Mouse (Mus musculus): ENCODE measurements around the gene Swi5. TPM values are rescaled to one million over a fixed set of nuclear protein-coding genes. Genes with fewer than 3 reads are reported as not detected.
"Not testable (repeated sequence)": the region's sequence is repeated elsewhere in the genome, so short reads cannot be mapped to it uniquely, and the experiment has no call there.

The Swi5 gene
- polyA plus RNA-seq, 1 experiment from 2014 or later, result 385 TPM

DNA sequence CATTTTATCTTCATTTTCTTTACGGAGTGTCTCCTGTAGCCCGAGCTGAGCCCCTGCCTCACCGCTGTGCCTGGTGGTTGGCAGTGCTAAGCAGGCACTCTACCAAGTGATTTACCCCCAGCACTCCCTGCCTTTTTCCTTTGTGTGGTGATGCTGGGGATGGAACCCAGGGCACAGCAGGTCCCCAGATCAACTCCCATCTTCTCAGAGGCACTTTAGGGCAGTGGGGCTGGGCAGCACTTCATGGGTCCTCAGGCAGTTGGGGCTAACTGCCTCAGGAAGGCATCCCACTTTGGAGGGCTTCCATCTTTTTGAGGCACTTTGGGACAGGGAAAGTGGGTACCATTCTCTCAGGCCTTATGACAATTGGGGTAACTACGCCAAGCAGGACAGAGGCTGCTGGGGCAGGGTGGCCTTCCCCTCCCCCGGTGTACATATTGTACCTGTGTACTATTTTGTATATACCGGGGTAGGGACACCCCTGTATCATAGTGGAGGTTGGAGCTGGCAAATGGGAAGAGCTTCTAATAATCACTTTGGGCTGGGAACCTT, 19.4 kb upstream of the Swi5 start:
- H3K9ac ChIP-seq (ENCODE audit: low read length), result no peak overlapping the region
- no peak overlapping the region for H3K4me2 ChIP-seq (ENCODE audit: low read depth)
- H3K4me1 ChIP-seq (ENCODE audit: control insufficient read depth, insufficient read depth, low read length), result peaks cover 9% of the 10 kb centered on the region
- no peak overlapping the region for H3K27ac ChIP-seq (ENCODE audit: low read depth, low read length)
- 91% methylated on average over 6 of the region's 6 CpGs for WGBS
- H3K27me3 ChIP-seq (ENCODE audit: control insufficient read depth, insufficient read depth, low read length), result 0 out of 2 replicates have a peak, but pooled peaks cover 2% of the 10 kb centered on the region
- DNase-seq (ENCODE audit: low spot score) (no peak), ATAC-seq (ENCODE audit: insufficient read depth, low FRiP score, low TSS enrichment) (no peak)
- no peak overlapping the region for H3K4me3 ChIP-seq (ENCODE audit: low read depth, low read length)
- no peaks in the 10 kb centered on the region for H3K9me3 ChIP-seq (ENCODE audit: control insufficient read depth, low read length)
- peaks cover 25% of the 10 kb centered on the region for H3K36me3 ChIP-seq (ENCODE audit: control insufficient read depth, insufficient read depth, low read length)

DNA sequence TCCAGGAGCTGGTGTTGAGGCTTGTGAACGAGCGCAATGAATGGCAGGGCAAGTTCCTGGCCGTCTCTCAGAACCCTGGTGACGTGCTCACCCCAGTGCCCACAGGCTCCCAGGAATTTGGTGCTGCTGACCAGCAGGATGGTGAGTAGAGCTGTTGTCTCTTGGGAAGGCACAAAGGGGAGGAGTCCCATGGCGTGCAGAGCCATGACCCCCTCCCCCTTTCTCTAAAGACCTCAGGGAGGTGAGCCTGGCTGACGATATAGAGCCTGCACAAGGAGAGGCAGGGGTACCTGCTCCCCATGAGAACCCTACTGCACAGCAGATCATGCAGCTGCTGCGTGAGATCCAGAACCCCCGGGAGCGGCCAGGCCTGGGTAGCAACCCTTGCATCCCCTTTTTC, 18.3 kb upstream of the Swi5 start:
- no peak for ATAC-seq (ENCODE audit: insufficient read depth, low FRiP score, low TSS enrichment)
- Histone ChIP-seq H3K9ac (ENCODE audit: low read length) (no peak overlapping the region), H3K36me3 (ENCODE audit: control insufficient read depth, insufficient read depth, low read length) (peaks cover 28% of the 10 kb centered on the region), H3K27ac (ENCODE audit: low read depth, low read length) (no peak overlapping the region), H3K27me3 (ENCODE audit: control insufficient read depth, insufficient read depth, low read length) (0 out of 2 replicates have a peak, but pooled peaks cover 2% of the 10 kb centered on the region), H3K9me3 (ENCODE audit: control insufficient read depth, low read length) (no peaks in the 10 kb centered on the region), H3K4me3 (ENCODE audit: low read depth, low read length) (no peak overlapping the region), H3K4me2 (ENCODE audit: low read depth) (no peak overlapping the region), H3K4me1 (ENCODE audit: control insufficient read depth, insufficient read depth, low read length) (no peaks in the 10 kb centered on the region)
- 84% methylated on average over 9 of the region's 9 CpGs for WGBS
- DNase-seq (ENCODE audit: low spot score), result no peak

GRCm38 (mm10) chr2:32305668-32306067, 17.8 kb upstream of the Swi5 start:
- Histone ChIP-seq H3K4me3 (ENCODE audit: low read depth, low read length) (no peak overlapping the region), H3K27ac (ENCODE audit: low read depth, low read length) (no peak overlapping the region), H3K4me1 (ENCODE audit: control insufficient read depth, insufficient read depth, low read length) (no peaks in the 10 kb centered on the region), H3K9me3 (ENCODE audit: control insufficient read depth, low read length) (no peaks in the 10 kb centered on the region), H3K27me3 (ENCODE audit: control insufficient read depth, insufficient read depth, low read length) (0 out of 2 replicates have a peak, but pooled peaks cover 2% of the 10 kb centered on the region), H3K9ac (ENCODE audit: low read length) (no peak overlapping the region), H3K4me2 (ENCODE audit: low read depth) (no peak overlapping the region), H3K36me3 (ENCODE audit: control insufficient read depth, insufficient read depth, low read length) (peaks cover 28% of the 10 kb centered on the region)
- WGBS, result 90% methylated on average over 5 of the region's 5 CpGs
- no peak for ATAC-seq (ENCODE audit: insufficient read depth, low FRiP score, low TSS enrichment)
- DNase-seq (ENCODE audit: low spot score), result no peak

DNA sequence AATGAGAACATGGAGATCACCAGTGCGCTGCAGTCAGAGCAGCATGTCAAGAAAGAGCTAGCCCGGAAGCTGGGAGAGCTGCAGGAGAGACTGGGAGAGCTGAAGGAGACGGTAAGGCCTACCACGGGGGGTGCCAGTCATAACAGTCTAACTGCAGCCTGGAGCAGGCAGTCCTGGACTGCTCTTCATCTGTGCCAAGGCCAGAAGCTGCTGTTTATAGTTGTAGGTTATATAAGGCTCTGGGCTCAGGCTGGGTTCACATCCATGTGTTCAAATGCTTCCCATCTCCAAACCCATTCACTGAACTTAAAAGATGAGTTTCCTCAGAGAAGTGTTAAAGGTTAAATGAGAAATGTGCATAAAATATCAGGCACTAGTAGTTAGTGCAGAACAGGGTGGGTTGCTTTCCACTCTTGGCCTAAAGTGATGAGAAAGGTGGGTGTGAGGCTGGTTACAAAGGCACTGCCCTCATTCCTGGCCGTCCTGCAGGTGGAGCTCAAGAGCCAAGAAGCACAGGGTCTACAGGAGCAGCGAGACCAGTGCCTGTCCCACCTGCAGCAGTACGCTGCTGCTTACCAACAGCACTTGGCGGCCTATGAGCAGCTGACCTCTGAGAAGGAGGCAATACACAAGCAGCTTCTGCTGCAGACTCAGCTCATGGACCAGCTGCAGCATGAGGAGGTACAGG, 16.4 kb upstream of the Swi5 start:
- Histone ChIP-seq H3K4me2 (ENCODE audit: low read depth) (no peak overlapping the region), H3K27ac (ENCODE audit: low read depth, low read length) (no peak overlapping the region), H3K4me1 (ENCODE audit: control insufficient read depth, insufficient read depth, low read length) (no peaks in the 10 kb centered on the region), H3K4me3 (ENCODE audit: low read depth, low read length) (no peak overlapping the region), H3K9me3 (ENCODE audit: control insufficient read depth, low read length) (no peaks in the 10 kb centered on the region), H3K27me3 (ENCODE audit: control insufficient read depth, insufficient read depth, low read length) (0 out of 2 replicates have a peak, but pooled peaks cover under 1% of the 10 kb centered on the region), H3K36me3 (ENCODE audit: control insufficient read depth, insufficient read depth, low read length) (peaks cover 29% of the 10 kb centered on the region), H3K9ac (ENCODE audit: low read length) (no peak overlapping the region)
- DNase-seq (ENCODE audit: low spot score) (peak; percentile 64), ATAC-seq (ENCODE audit: insufficient read depth, low FRiP score, low TSS enrichment) (no peak)
- 56% methylated on average over 8 of the region's 8 CpGs for WGBS

DNA sequence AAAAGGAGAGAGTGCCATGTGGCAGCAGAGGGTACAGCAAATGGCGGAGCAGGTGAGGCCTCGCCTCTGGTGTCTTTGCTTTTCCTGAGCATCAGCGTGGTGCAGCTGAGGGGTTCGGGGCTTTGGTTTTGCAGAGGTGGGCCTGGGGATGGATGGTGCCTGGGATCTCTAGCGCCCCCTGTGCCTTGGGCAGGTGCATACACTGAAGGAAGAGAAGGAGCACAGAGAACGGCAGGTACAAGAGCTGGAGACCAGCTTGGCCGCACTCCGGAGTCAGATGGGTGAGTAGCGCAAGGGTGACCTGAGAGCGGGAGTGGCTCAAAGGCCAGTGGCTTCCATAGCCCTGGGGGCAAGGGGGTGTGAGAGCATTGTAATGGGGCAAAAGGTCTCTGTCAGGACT, 15.1 kb upstream of the Swi5 start:
- ATAC-seq (ENCODE audit: insufficient read depth, low FRiP score, low TSS enrichment), result no peak
- Histone ChIP-seq H3K4me2 (ENCODE audit: low read depth) (no peak overlapping the region), H3K27me3 (ENCODE audit: control insufficient read depth, insufficient read depth, low read length) (no peaks in the 10 kb centered on the region), H3K9ac (ENCODE audit: low read length) (no peak overlapping the region), H3K4me3 (ENCODE audit: low read depth, low read length) (no peak overlapping the region), H3K27ac (ENCODE audit: low read depth, low read length) (no peak overlapping the region), H3K9me3 (ENCODE audit: control insufficient read depth, low read length) (no peaks in the 10 kb centered on the region), H3K36me3 (ENCODE audit: control insufficient read depth, insufficient read depth, low read length) (peaks cover 28% of the 10 kb centered on the region), H3K4me1 (ENCODE audit: control insufficient read depth, insufficient read depth, low read length) (no peaks in the 10 kb centered on the region)
- DNase-seq (ENCODE audit: low spot score), result no peak
- 93% methylated on average over 10 of the region's 10 CpGs for WGBS

GRCm38 (mm10) chr2:32299469-32299868, 11.6 kb upstream of the Swi5 start:
- Histone ChIP-seq H3K9me3 (ENCODE audit: control insufficient read depth, low read length) (no peaks in the 10 kb centered on the region), H3K36me3 (ENCODE audit: control insufficient read depth, insufficient read depth, low read length) (peaks cover 20% of the 10 kb centered on the region)
- WGBS, result 96% methylated on average over 4 of the region's 4 CpGs

DNA sequence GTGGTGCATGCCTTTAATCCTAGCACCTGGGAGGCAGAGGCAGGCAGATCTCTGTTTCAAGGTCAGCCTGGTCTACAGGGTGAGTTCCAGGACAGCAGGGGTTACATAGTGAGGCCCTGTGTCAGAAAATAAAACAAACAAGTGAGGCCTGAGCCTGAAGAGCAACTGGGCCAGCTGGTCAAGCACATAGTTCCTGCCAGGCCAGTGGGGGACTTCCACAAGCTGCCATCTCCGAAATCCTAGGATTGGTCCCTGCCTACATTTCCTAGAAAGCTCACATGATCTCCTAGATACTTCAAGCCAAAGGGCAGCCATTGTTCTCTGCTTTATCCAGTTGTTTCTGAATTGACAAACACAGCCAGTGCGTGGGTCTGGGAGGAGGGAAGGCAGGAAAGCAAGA, 8.0 kb upstream of the Swi5 start:
- WGBS, result 100% methylated on average over 2 of the region's 2 CpGs
- H3K9me3 ChIP-seq (ENCODE audit: control insufficient read depth, low read length); H3K4me3 ChIP-seq (ENCODE audit: low read depth, low read length); H3K4me2 ChIP-seq (ENCODE audit: low read depth); H3K4me1 ChIP-seq (ENCODE audit: control insufficient read depth, insufficient read depth, low read length); H3K27me3 ChIP-seq (ENCODE audit: control insufficient read depth, insufficient read depth, low read length); H3K9ac ChIP-seq (ENCODE audit: low read length); H3K27ac ChIP-seq (ENCODE audit: low read depth, low read length); ATAC-seq (ENCODE audit: insufficient read depth, low FRiP score, low TSS enrichment); DNase-seq (ENCODE audit: low spot score): not testable (repeated sequence)
- peaks cover 11% of the 10 kb centered on the region for H3K36me3 ChIP-seq (ENCODE audit: control insufficient read depth, insufficient read depth, low read length)

More at GRCm38 (mm10) chr2:32299469-32299868, 11.6 kb upstream of the Swi5 start:
- Histone ChIP-seq H3K4me3 (ENCODE audit: low read depth, low read length) (no peak overlapping the region), H3K4me2 (ENCODE audit: low read depth) (no peak overlapping the region), H3K27me3 (ENCODE audit: control insufficient read depth, insufficient read depth, low read length) (no peaks in the 10 kb centered on the region), H3K9ac (ENCODE audit: low read length) (no peak overlapping the region), H3K4me1 (ENCODE audit: control insufficient read depth, insufficient read depth, low read length) (no peaks in the 10 kb centered on the region), H3K27ac (ENCODE audit: low read depth, low read length) (no peak overlapping the region)
- DNase-seq (ENCODE audit: low spot score), result no peak
- ATAC-seq (ENCODE audit: insufficient read depth, low FRiP score, low TSS enrichment), result no peak

DNA sequence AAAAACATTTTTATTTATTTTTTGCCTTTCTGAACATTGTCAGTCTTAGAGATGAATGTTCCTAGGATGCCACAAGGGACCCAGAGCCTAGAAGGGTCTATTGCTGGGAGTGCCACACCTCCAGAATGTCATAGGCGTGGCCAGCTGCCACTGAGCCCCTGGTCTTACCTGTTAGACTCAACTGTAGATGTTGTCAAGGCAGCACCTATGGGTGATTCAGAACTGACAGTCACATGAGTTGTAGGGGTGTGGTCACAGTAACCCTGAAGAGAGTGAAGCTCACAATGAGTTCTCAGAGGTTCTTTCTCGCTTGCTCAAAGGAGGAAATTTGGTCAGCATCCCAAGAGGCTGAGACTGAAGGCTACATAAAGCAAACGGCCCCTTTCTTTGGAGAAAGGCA, 7.4 kb upstream of the Swi5 start:
- H3K4me2 ChIP-seq (ENCODE audit: low read depth), result no peak overlapping the region
- H3K27ac ChIP-seq (ENCODE audit: low read depth, low read length), result no peak overlapping the region
- H3K4me1 ChIP-seq (ENCODE audit: control insufficient read depth, insufficient read depth, low read length), result no peaks in the 10 kb centered on the region
- H3K4me3 ChIP-seq (ENCODE audit: low read depth, low read length), result no peak overlapping the region
- peaks cover 11% of the 10 kb centered on the region for H3K36me3 ChIP-seq (ENCODE audit: control insufficient read depth, insufficient read depth, low read length)
- ATAC-seq (ENCODE audit: insufficient read depth, low FRiP score, low TSS enrichment) (no peak), DNase-seq (ENCODE audit: low spot score) (no peak)
- WGBS, result 87% methylated on average over 3 of the region's 3 CpGs
- H3K9ac ChIP-seq (ENCODE audit: low read length), result no peak overlapping the region
- no peaks in the 10 kb centered on the region for H3K27me3 ChIP-seq (ENCODE audit: control insufficient read depth, insufficient read depth, low read length)
- no peaks in the 10 kb centered on the region for H3K9me3 ChIP-seq (ENCODE audit: control insufficient read depth, low read length)

GRCm38 (mm10) chr2:32294348-32294747, 6.5 kb upstream of the Swi5 start:
- peaks cover 8% of the 10 kb centered on the region for H3K36me3 ChIP-seq (ENCODE audit: control insufficient read depth, insufficient read depth, low read length)

More at GRCm38 (mm10) chr2:32294348-32294747, 6.5 kb upstream of the Swi5 start:
- no peak for ATAC-seq (ENCODE audit: insufficient read depth, low FRiP score, low TSS enrichment)
- Histone ChIP-seq H3K9ac (ENCODE audit: low read length) (no peak overlapping the region), H3K9me3 (ENCODE audit: control insufficient read depth, low read length) (no peaks in the 10 kb centered on the region), H3K27ac (ENCODE audit: low read depth, low read length) (no peak overlapping the region), H3K27me3 (ENCODE audit: control insufficient read depth, insufficient read depth, low read length) (no peaks in the 10 kb centered on the region), H3K4me1 (ENCODE audit: control insufficient read depth, insufficient read depth, low read length) (0 out of 2 replicates have a peak, but pooled peaks cover 1% of the 10 kb centered on the region), H3K4me2 (ENCODE audit: low read depth) (no peak overlapping the region), H3K4me3 (ENCODE audit: low read depth, low read length) (no peak overlapping the region)
- no peak for DNase-seq (ENCODE audit: low spot score)
- WGBS, result 90% methylated on average over 8 of the region's 8 CpGs
